ENCODE assay signal across 18 mouse cellular contexts in the genomic region with DNA sequence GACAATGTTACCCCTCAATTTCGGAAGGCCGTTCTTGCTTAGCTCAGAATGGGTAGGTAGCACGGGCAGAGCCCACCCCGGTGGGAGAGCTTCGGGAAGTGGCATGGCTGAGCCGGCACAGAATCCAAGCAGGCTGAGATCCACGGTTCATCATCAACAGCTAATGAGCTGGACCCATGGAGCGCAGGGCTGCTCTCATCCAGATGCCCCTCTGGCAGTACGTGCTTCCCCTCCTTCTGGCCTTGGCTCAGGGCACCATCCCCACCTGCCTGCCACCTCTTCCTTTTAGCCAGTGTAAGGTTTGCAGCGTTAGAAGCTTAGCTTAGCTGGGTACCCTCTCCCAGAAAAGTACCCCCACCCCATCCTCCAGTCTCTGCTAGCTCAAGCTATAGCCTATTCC.
"Had no signal": no experiment of that assay in that cellular context is flagged by ENCODE, and none has a peak within 500 bp of the region (broad histone marks: within the 10 kb centered on the region; RNA-seq: fewer than 3 reads in every experiment).

No protein-coding gene starts in this region.

- H3K4me2 ChIP-seq: limb, embryonic 12.5 days; liver, embryonic 13.5 days; lung, embryonic 15.5 days; midbrain, embryonic 12.5 days; neural tube, embryonic 12.5 days had no signal

- H3K36me3 ChIP-seq: limb, embryonic 12.5 days; liver, embryonic 13.5 days; lung, embryonic 15.5 days; midbrain, embryonic 12.5 days; neural tube, embryonic 12.5 days had no signal

- H3K9ac ChIP-seq: limb, embryonic 12.5 days; liver, embryonic 13.5 days; liver, postnatal 0 days; lung, embryonic 15.5 days; midbrain, embryonic 12.5 days; neural tube, embryonic 12.5 days had no signal

- H3K4me1 ChIP-seq: limb, embryonic 12.5 days; liver, embryonic 13.5 days; lung, embryonic 15.5 days; megakaryocyte, embryonic 14.5 days; midbrain, embryonic 12.5 days had no signal

- H3K4me3 ChIP-seq: left cerebral cortex, adult 2 months; limb, embryonic 12.5 days; liver, embryonic 13.5 days; lung, embryonic 15.5 days; megakaryocyte, embryonic 14.5 days; midbrain, embryonic 12.5 days; neural tube, embryonic 12.5 days had no signal

- ATAC-seq: liver, postnatal 0 days had no signal

- DNase-seq: kidney, adult 8-10 months; kidney, postnatal 25 days; liver; liver, embryonic 13.5 days; liver, postnatal 0 days; lung, postnatal 14 days; retina, postnatal 1 day; right cerebral cortex, postnatal 4 days; spleen, adult 18-20 months; thymus, adult 18-20 months; thymus, postnatal 14 days had no signal

- H3K9me3 ChIP-seq: limb, embryonic 12.5 days; liver, embryonic 13.5 days; lung, embryonic 15.5 days; midbrain, embryonic 12.5 days; neural tube, embryonic 12.5 days had no signal

- H3K27ac ChIP-seq: left cerebral cortex, adult 2 months; limb, embryonic 12.5 days; liver, embryonic 13.5 days; lung, embryonic 15.5 days; macrophage; midbrain, embryonic 12.5 days; neural tube, embryonic 12.5 days had no signal

- H3K27me3 ChIP-seq: limb, embryonic 12.5 days; liver, embryonic 13.5 days; lung, embryonic 15.5 days; megakaryocyte, embryonic 14.5 days; neural tube, embryonic 12.5 days had no signal
